Mouse (Mus musculus): ENCODE measurements around the gene Nek6.

Gene Nek6

DNA sequence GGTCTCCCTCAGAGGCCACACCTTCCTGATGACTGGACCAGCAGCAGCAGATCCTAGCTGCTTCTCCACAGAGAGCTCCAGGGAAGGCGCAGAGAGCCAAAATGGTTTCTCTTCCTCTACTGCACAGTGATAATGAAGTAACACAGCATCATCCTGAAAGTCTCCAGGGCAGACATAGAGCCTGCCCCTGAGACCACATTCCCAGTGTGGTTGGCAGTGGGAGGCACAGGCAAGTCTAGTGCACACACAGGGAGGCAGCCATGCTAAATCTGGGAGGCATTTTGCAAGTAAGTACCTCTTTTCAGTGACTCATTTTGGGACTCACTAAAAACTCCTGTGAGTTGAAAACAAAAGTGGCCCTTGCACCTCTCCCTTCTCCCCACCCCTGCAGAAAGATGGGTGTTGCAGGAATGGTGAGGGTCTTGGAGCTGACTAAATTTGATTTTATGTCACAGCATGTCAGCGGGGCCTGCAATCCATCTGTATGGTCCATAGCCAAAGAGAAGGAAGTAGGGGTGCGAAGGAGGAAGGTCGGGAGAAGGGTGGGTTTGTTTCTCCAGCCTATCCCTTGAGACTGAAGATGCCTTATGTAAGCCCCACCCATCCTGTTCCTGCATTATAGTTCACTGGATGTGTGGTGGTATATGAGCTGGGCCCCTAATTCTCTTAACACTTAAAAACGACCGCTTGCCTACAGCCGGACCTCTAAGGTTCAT lies 2.3 kb upstream of the Nek6 start:
- DNase-seq (ENCODE audit: low read depth, low spot score) = no peak

DNA sequence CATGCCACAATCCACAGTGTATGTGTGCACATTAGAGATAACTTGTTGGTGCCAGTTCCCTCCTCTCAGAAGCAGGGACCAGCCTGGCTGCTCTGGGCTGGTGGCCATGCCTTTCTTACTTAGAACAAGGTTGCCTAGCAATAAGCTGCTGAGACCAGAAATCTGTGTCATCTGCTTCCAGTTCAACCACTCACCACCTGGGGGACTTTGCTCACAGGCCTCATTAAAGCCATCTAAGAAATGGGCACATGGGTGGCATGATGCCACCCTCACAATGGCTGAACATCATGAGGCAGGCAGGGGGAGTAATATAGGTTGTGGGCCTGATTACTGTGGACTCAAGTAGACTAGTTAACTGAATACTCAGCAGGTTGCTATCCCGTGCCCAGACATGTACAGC lies 1.3 kb upstream of the Nek6 start:
- DNase-seq (ENCODE audit: low read depth, low spot score) = peak; percentile 86

DNA sequence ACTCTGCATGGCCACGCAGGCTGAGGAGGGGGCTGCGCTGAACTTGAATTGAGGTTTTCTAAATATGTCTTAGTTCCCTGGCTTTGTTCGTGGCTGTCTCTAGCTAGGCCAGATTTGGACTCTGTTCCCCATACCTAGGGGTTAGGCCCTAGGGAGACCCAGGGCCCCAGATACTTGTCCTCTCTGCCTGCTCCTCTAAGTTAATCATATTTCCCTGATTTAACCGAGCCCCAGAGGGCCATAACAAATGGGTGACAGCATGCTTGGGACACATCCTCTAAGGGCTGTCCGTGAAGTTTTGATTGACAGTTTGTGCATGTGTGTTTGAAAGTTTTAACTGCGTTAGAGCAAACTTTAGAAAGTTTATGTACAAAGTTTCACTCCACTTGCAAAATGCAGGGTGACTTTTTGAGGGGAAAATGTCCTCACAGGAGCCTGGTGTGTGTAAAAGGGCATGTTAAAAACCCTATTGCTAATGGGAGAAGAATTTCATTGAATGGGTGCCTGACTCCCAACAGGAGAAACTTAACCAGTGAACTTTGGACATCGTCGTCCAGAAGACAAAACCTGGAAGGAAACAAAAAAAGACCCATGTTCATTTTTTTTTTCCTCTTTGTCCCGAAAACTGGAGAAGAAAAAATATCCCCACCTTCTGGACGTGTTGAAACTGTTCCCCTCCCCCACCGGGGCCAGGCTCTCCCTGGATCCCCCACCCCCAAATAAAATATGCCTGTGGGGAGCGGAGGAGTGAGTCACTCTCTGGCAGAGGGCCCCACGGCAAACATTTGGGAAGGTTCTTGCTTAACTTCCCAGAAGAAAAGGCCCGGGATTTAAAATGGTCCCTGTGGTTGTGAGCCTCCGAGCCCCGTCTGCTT lies 1.1 kb downstream of the Nek6 start:
- no peak for DNase-seq (ENCODE audit: low read depth, low spot score)

DNA sequence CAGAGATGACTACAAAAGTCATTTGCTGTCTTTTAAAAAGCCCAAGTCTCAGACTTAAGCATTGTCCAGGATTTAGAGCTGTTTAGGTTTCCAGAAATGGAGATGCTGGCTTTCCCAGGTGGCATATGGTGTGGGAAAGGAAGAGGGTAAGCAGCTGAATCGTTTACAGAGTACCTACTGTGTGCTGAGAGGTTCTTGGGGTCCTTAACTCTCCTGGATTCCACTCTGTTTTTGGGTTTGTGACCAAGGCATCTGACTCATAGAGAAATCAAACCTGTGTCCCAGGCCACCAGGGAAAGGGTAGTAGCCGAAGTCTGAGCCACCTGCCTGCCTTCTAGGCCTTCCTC lies 1.7 kb downstream of the Nek6 start:
- DNase-seq (ENCODE audit: low read depth, low spot score) = no peak

DNA sequence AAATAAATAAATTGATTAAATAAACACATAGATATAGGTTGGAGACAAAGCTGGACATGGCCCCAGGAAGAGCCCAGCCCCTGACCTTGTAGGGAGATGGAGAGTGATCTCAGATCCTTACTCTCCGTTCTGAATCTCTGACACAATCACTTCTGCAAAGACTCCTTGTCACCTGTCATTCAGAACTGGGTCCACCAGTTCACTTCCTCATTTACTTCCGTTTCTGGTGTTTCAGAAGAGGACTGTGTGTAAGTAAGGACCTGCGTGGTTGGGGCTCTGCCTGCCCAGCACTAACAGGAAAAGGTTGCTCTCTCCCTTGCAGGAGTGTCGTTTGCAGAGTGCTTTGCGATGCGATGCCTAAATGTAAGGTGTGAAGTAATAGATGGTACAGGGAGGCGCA lies 3.0 kb downstream of the Nek6 start:
- no peak for DNase-seq (ENCODE audit: low read depth, low spot score)

DNA sequence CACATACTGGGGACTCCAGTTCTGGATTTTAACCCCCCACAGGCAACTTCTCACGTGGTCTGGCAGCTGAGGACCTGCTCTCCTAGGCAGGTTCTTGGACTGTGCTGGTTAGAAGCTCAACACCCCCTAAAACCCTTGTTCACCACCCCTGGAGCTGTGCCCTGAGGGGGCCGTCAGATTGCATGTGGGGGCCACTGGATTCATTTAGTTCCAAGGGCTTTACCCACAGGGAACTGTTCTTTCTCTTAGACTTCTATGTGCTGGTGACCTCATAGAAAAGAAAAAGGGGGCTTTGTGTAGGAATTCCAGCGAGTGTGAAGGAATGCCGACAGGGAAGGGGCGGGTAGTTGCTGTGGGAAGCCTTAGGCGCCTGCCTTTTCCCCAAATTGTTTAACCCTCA lies 4.0 kb downstream of the Nek6 start:
- no peak for DNase-seq (ENCODE audit: low read depth, low spot score)

DNA sequence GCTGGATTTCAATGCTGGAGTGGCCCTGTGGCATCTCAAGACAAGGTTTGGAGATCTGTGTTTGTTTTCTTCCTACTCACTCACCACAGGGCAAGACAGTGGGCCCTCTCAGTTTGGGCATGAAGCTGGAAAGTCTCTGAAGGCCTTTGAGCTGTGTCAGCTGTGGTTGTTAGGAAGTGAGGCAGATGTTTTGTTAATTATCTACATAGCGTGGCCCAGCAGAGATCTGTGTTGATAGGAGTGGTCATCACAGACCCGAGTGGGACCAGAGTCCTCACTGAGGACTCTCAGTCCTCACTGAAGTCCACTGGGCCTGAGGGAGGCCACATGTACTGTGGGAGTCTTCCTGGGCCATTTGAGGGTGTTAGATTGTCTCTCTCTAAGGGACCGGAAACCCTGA lies 5.0 kb downstream of the Nek6 start:
- DNase-seq (ENCODE audit: low read depth, low spot score) = no peak

DNA sequence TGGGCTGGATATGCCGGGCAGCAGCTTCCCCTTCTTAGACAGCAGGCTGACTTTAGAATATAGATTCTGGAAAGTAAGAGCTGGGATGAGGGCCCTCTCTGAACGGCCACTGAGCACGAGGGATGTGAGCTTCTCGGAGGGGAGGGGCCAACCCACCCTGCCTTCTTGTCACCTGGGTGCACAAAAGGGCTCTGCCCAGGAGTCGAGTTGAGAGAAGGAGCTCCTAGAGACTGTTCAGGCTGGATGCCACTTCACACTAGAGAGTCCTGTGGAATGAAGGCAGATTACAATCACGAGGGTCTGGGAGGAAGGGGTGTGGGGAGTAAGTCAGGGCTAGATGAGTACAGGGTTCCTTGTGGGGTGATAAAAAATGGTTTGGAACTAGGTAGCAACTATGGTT lies 5.6 kb downstream of the Nek6 start:
- DNase-seq (ENCODE audit: low read depth, low spot score) = no peak

DNA sequence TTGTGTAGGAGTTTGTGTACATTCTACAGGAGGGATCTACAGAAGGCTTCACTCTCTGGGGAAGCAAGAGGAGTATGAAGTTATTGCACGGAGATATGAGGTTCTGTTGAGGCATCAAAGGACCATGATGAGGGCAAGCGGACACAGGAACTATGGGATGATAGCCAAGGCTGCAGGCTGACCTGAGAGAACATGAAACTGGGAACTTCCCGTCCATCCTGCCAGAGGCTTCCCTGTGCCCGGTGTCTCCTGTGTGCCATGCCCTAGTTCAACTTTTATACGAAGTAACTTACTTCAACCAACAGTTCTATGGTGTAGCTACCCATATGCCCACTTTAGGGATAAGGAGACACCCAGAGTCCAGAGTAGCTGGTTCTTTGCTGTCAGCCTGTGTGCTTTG lies 7.3 kb downstream of the Nek6 start:
- DNase-seq (ENCODE audit: low read depth, low spot score) = no peak

DNA sequence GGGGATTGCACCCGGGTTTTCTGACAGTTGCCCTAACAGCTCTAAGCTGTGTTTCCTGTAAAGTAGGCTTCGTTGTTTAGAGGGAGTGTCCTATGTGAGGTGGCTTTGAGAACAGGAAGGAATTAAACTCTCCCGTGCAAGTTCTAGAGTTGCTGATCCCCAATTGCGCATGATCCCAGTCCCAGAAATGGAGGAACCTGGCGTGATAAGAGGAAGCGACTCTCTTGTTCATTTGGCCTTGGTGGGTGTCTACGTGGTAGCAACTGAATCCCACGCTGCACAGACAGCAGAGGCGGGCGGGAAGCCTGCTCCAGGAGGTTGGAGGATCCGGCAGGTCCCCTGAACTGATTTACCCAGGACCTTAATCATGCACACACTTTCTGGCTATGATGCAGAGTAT lies 8.5 kb downstream of the Nek6 start:
- DNase-seq (ENCODE audit: low read depth, low spot score) = no peak

DNA sequence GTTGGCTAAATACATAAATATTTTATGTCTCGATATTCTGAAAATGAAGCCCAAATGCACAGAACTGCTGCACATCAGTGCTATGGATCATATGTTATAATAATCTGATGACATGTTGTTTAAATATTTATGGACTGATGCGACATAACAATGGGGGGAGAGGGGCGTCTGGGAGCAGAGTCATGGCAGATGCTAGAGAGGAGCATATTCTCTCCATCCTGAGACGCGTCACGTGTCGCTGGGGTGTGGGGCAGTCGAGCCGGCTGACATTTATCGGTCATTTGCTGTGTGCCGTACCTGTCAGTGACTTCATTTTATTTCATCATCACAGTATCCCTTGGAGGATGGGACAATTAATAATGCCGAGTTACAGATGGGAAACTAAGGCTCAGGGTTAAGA lies 10.2 kb downstream of the Nek6 start:
- no peak for DNase-seq (ENCODE audit: low read depth, low spot score)

DNA sequence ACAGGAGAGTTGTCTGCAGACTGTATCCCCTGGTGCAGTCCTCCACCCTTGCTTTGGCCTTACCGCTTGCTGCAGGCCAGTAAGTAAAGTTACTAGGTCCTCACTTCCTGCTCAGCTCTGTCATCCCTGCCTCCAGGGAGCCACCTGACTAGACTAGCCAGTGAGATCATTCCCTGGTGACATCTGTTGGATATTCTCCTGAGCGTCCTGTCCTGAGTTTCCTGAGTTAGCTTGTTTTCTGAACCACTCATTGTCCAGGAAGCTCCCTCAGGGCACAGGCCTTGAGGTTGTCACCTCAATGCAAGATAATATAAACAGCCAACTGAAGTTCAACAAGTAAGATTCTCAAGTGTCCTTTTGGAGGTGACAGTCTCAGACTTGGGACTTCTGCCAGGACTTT lies 10.9 kb downstream of the Nek6 start:
- no peak for DNase-seq (ENCODE audit: low read depth, low spot score)

DNA sequence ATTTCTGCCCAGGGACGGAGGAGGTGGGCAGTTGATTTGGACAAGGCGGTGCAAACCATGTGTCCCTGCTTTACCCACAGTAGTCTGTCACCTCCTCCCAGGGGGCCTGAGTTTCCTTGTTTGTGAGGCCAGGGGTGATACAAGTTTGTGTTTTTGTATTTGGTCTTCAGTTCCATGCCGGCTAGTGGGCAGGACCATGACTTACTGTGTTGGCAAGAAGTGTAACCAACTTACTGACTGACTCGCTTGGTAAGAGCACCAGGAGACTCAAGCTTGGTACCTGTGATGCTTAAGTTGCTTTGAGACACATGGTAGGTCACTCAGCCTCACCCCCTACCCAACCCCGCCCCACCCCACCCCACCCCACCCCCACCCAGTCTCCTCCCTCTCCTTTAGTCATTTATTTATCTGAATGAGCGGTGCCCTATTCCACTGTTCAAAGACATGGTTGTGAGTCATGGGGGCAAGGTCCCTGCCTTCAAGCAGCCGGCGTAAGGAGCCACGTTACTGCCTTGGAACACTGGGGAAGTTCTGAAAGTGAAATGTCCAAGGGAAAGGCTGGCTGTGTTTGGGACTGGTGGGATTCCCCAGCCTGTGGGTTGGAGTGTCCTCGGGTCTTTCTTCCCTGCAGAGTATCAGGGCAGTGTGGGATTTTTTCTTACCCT lies 12.5 kb downstream of the Nek6 start:
- no peak for DNase-seq (ENCODE audit: low read depth, low spot score)

DNA sequence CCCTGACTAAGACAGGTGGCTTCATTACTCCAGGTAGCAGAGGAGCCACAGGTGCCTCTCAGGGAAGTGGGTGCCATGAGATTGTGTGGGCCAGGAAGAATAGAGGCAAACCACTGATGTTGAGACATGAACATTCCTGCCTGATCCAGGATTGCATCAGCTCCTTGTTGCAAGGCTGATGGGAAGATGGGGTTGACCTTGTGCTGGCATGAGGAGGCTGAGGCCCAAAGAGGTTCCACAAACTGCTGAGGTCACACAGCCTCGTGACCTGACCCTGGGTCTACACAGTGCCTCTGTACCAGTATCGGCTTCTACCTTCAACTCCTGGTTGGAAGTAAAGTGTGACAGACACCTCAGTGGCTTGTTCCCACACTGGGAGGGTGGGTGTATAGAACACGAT lies 13.6 kb downstream of the Nek6 start:
- no peak for DNase-seq (ENCODE audit: low read depth, low spot score)

DNA sequence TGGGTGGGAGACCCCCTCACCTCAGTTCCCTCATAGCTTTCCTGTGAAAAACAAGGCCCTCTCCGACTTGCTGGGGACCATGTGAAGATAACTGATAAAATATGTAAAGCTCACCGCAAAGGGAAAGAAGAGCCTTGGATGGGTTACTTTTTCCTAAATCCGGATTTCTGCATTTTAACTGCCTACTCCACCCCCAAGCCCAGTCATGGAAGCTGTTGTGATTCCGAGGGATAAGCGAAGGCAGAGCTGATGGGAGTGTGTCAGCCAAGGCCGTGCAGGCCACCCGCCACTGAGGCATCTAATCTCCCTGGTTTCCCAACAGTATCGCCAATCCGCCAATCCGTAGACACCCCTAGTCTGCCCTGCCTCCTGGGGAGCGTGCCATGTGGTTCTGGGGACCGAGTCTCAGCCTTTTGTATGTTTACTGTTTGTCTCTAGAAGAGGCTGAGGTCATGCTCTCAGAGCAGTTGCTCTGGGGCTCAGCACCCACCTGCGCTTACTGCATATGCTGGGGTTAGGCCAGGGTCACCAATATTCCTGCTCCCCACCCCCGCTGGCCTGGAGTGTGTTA lies 18.2 kb downstream of the Nek6 start:
- DNase-seq (ENCODE audit: low read depth, low spot score) = no peak

DNA sequence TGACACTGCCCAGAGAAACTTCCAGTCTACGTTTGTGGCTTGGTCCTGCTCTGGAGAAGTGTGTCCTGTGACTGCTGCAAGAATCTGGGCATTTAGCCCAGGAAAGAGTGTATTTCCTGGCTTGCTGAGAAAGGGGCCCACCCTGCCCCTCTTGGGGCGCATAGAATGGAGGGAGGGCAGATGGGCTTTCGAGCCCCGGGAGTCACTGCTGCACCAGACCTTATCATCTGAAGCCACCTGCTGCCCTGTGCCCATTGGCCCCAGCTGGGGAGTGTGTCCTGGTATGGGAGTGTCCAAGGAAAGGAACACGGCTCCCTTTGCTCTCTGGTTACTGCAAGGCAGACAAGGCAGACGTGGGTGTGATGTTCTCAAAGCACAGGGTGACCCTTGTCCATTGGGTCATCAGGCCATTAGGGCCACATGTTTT lies 19.5 kb downstream of the Nek6 start:
- no peak for DNase-seq (ENCODE audit: low read depth, low spot score)

DNA sequence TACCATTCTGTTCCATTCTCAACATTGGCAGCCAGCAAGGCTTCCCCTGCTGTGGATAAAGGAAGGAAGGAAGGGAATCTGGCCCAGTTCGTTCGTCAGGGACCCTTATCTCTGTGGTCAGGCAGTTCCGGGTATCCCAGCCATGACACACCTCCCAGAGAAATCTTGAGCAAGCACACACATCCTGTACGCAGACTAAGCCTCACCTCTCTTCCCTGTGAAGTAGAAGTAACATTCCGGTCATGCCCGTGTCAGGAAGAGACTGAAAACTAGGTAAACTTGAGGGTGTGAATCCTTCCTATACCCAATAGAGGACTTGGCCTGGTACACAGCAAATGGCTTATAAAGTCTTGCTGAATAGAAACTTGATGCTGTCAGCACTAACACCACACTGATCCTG lies 21.9 kb downstream of the Nek6 start:
- DNase-seq (ENCODE audit: low read depth, low spot score) = no peak

DNA sequence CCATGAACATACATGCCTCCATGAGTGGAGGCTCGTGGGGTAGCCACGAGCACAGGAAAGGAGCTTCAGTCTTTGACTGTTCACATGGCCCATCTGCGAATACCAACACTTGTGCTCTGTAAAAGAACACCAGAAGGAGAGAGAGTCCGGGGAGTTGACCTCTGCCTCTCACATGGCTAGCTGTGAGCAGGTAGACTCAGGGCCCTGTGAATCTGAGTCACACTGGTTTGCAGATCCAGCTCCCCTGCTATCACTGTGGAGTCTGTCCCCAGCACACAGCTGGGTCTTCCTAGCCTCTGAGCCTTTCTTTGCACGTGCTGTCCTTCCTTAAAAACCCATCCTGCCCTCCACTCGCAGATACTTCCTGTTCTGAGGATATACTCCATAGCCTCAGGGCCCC lies 22.3 kb downstream of the Nek6 start:
- DNase-seq (ENCODE audit: low read depth, low spot score) = no peak

DNA sequence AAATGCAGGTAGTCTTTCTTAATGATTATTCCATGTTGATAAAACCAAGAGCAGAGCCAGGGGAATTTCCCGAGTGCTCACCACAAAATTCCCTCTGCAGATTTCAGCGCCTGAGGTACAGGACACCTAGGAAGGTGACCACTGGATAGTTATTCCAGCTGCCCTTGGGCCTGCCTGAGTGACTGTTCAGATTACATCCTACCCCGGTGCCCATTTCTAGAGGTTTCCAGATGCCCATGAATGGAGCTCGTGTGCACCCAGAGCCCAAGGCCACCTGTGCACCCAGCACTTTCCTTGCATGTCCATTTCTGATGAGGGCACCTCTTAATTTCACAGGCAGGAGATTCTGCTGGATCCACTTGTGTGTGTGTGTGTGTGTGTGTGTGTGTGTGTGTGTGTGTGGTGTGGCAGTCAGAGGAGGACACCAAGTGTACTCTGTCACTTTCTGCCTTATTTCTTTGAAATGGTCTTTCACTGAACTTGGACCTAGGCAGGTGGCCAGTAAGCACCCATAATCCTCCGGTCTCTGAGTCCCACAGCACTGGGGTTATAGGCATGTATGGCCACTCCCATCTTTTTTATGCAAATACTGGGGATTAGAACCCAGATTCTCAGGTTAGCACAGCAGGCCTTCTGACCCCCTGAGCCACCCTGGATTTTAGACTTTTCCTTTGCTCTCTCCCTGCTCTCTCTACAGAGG lies 22.9 kb downstream of the Nek6 start:
- no peak for DNase-seq (ENCODE audit: low read depth, low spot score)

DNA sequence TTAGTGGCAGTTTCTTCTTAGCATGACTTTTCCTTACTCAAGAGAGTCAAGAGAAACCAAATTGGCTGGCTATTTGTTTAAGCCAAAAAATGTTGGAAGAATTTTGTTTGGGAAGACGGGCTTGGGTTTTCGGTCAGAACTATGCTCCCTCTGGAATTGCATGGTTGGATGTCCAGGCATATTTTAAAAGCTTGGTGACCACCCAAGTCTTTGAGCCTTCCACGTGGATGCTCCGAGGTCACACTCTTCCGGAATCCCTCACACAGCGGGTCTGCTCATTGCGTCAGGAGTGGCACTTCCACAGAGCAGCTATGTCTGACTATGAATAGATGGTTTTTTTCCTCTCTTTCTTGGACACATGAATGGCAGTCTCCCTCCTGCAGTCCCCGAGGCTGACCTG lies 23.6 kb downstream of the Nek6 start:
- no peak for DNase-seq (ENCODE audit: low read depth, low spot score)

DNA sequence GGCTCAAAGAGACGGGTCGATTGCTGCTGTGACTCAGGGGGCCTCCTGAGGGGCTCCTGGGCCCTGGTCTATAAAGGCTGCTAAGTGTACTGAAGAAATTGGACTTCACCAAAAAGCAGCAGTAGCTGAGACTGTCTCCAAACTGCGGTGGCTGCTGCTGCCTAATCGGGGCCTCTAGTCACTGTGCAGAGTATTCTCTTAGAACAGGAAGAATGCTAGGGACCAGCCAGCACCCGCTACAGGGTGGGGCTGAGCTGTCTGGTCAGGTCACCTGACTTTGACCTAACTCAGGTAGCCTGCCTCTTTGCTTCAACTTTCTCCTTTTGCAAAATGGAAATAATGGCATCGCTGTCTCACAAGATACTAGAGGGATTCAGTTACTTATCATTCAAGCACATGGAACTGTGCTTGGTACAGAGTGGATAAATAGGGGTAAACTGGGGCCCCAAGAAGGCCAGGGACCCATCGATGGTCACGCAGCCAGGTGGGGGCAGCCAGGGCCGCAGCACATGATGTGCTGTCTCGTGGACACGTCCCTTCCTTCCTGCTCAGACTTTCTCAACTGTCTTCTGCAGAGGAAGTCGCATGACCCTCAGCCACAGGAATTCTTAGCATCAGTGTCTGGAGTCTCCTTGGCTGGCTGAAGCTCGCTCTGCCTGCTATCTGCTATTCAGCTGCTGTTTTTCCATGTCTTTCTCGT lies 24.2 kb downstream of the Nek6 start:
- DNase-seq (ENCODE audit: low read depth, low spot score) = no peak
